Mouse (Mus musculus): ENCODE data around the gene Rab44.
"Not testable (repeated sequence)": the region's sequence is repeated elsewhere in the genome, so short reads cannot be mapped to it uniquely, and the experiment has no call there.

The Rab44 gene

GRCm38 (mm10) chr17:29091348-29091944, 22.5 kb upstream of the Rab44 start:
- no peak for DNase-seq

GRCm38 (mm10) chr17:29092497-29092896, 21.4 kb upstream of the Rab44 start:
- DNase-seq, result no peak

- DNase-seq, result peak; percentile 95
Observed at GRCm38 (mm10) chr17:29093110-29093952, 20.6 kb upstream of the Rab44 start.

- DNase-seq, result no peak
Observed at GRCm38 (mm10) chr17:29093961-29094309, 20.0 kb upstream of the Rab44 start.

GRCm38 (mm10) chr17:29094310-29095181, 19.4 kb upstream of the Rab44 start:
- peak; percentile 89 for DNase-seq

- DNase-seq, result peak; percentile 98
Observed at GRCm38 (mm10) chr17:29095201-29095733, 18.7 kb upstream of the Rab44 start.

- no peak for DNase-seq
Observed at GRCm38 (mm10) chr17:29096245-29096644, 17.7 kb upstream of the Rab44 start.

GRCm38 (mm10) chr17:29096851-29097561, 16.9 kb upstream of the Rab44 start:
- DNase-seq, result no peak

GRCm38 (mm10) chr17:29098291-29098690, 15.7 kb upstream of the Rab44 start:
- no peak for DNase-seq

GRCm38 (mm10) chr17:29099076-29099475, 14.9 kb upstream of the Rab44 start:
- no peak for DNase-seq

- DNase-seq, result no peak
Observed at GRCm38 (mm10) chr17:29100627-29101026, 13.3 kb upstream of the Rab44 start.

GRCm38 (mm10) chr17:29110356-29110755, 3.6 kb upstream of the Rab44 start:
- not testable (repeated sequence) for DNase-seq

GRCm38 (mm10) chr17:29111332-29111731, 2.6 kb upstream of the Rab44 start:
- no peak for DNase-seq

- no peak for DNase-seq
Observed at GRCm38 (mm10) chr17:29116023-29116422, 2.1 kb downstream of the Rab44 start.

GRCm38 (mm10) chr17:29117006-29117648, 3.2 kb downstream of the Rab44 start:
- DNase-seq, result no peak

- no peak for DNase-seq
Observed at GRCm38 (mm10) chr17:29118057-29118456, 4.1 kb downstream of the Rab44 start.

- DNase-seq, result peak; percentile 64
Observed at GRCm38 (mm10) chr17:29120666-29121065, 6.7 kb downstream of the Rab44 start.

GRCm38 (mm10) chr17:29122817-29123216, 8.9 kb downstream of the Rab44 start:
- peak; percentile 52 for DNase-seq

- no peak for DNase-seq
Observed at GRCm38 (mm10) chr17:29123578-29124174, 9.7 kb downstream of the Rab44 start.

GRCm38 (mm10) chr17:29126561-29126960, 12.6 kb downstream of the Rab44 start:
- DNase-seq, result no peak

GRCm38 (mm10) chr17:29129341-29129740, 15.4 kb downstream of the Rab44 start:
- no peak for DNase-seq

GRCm38 (mm10) chr17:29135066-29135465, 21.1 kb downstream of the Rab44 start:
- no peak for DNase-seq
